Mouse (Mus musculus) layer of hippocampus, postnatal 36 days (tissue): ENCODE data around the gene Selplg. TPM values are rescaled to one million over a fixed set of nuclear protein-coding genes. Genes with fewer than 3 reads are reported as not detected.
"Not testable (repeated sequence)": the region's sequence is repeated elsewhere in the genome, so short reads cannot be mapped to it uniquely, and the experiment has no call there.

ENCODE experiments used
- DNase-seq, 2 experiments: peaks; one replicate each; pipeline ENCODE4 v3.0.0; 2022
- total RNA-seq, 2 experiments: library from RNA; stranded (reverse); gene quantifications; 2 replicates each; pipeline ENCODE4 v1.2.3; 2021

The Selplg gene
- total RNA-seq, 2 experiments from 2014 or later: 30.2 to 30.3 TPM

- DNase-seq: no peak
Observed at GRCm38 (mm10) chr5:113790453-113791196, 41.8 kb downstream of the Selplg start.

- DNase-seq: no peak
Observed at GRCm38 (mm10) chr5:113789075-113789788, 43.2 kb downstream of the Selplg start.

- DNase-seq: no peak
Observed at GRCm38 (mm10) chr5:113788645-113789044, 43.8 kb downstream of the Selplg start.

GRCm38 (mm10) chr5:113786985-113787384, 45.5 kb downstream of the Selplg start:
- no peak for DNase-seq

DNA sequence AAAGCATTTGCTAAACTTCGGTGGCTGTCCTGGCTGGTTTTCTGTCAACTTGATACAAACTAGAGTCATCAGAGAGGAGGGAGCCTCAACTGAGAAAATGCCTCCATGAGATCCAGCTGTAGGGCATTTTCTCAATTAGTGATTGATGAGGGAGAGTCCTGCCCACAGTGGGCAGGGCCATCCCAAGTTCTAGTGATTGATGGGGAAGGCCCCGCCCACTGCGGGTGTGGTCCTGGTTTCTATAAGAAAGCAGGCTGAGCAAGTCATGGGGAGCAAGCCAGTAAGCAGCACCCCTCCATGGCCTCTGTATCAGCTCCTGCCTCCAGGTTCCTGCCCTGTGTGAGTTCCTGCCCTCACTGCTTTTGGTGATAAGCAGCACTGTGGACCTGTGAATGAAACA, 48.3 kb downstream of the Selplg start:
- DNase-seq: not testable (repeated sequence)

GRCm38 (mm10) chr5:113783581-113784001, 48.9 kb downstream of the Selplg start:
- no peak for DNase-seq

- DNase-seq: no peak
Observed at GRCm38 (mm10) chr5:113782624-113783023, 49.8 kb downstream of the Selplg start.

DNA sequence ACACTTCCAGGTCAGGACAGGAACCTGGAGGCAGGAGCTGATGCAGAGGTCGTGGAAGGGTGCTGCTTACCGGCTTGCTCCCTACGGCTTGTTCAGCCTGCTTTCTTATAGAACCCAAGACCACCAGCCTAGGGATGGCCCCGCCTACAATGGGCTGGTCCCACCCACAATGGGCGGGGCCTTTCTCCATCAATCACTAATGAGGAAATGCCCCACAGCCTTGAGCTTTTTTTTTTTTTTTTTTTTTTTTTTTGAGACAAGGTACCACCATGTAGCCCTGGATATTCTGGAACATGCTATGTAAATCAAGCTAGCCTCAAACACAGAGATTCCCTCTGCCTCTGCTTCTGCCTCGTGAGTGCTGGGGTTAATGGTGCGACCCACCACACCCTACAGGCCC, 50.6 kb downstream of the Selplg start:
- no peak for DNase-seq

DNA sequence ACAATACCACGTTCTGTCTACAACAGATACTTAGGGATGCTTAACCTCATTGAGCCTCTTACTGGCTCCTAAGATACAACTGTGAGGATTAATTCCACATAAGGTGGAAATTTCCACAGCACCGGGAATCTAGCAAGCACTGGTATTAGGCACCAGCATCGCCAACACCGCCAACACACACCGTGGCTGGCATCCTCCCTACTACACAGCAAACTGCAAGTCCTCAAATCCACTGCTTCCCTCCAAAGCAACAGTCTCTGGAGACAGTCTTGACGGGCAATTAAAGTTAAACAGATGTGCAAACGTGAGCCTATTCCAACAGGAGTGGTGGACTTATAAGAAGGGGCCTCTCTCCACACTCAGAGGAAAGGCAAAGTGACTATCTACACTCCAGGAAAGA, 51.2 kb downstream of the Selplg start:
- no peak for DNase-seq

- DNase-seq: no peak
Observed at GRCm38 (mm10) chr5:113780763-113781162, 51.7 kb downstream of the Selplg start.

- DNase-seq: no peak
Observed at GRCm38 (mm10) chr5:113780082-113780752, 52.2 kb downstream of the Selplg start.

DNA sequence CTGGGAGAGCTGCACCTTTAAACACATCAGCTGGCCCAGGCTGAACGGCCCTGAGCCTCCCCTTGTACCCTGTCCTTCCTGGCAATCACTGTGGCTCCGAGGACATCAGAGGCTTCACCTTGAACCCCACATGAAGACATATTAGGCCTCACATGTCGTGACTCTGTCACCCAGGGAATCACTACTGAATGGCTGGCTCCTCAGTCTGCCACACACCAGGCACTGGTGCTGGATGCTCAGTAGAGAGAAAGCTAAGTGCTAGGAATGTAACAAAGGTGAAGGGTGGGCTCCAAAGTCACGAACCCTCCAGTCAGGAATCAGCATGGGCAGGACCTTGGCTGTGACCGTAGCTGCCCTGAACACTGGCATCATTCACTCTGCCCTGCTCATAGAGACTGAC, 52.9 kb downstream of the Selplg start:
- DNase-seq: no peak

DNA sequence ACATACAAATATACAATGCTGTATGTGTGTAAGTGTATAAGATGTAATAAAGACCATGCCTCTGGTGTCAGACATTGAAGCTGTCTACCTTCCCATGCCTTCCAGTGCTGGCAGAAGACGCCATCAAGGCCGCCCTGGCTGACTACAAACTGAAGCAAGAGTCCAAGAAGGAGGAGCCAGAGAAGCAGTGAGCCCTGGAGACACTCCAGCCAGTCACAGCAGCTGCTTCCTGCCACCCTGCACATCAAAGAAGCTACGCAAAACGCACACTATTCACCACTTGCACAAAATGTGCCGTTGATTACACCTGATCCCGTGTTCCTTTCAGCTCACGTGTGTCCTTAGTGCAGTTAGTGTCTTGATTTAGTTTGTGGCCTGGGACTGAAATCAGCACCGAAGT, 54.7 kb downstream of the Selplg start:
- DNase-seq: not testable (repeated sequence)

DNA sequence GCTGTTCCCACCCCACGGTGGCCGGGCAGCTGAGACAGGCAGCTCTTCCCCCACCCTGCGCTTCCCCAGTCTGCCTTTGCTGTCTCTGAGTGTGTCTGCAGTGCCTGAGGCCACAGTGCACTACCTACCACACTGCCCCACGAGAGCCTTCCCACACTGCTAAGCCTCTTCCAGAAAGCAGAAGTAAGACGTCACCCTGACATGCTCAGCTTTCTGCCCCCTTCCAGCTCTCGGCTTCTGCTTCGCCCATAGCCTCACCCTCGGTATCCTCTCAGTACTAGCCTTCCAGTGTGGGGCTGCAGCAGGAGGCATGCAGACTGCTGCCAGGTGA, 55.6 kb downstream of the Selplg start:
- DNase-seq: no peak

DNA sequence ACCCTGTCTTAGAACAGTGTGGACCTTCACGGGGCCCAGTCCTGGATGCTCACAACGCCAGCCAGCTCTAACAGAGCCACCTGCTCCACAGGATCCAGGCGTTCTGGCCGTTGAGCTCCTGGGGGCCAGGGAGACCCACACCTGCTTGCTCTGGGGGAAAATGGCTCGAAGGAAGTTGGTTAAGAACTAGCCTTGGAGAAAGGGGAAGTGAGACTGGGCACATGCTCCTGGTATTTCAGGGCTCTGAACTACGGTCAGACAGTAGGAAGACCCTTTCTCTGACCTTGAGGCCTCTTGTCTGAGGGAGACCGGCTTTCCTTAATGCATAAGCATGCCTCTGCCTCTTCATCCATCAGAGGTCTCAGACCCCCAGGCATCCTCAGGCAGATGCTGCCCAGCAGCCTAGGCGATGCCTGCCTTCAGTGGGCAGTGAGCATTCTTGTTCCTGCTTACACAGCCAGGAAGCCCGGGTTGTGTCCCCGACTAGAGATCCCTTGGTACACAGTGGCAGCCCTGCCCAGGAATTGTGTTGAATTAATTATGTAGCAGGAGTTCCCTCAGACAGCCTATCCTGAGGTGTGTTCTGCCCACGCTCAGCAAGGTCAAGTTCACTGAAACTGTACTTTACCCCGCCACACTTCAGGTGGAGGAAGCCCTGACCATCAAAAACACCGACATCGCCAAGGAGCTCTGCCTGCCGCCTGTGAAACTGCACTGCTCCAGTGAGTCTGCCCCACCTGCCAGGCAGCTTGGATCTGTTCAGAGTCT, 56.1 kb downstream of the Selplg start:
- no peak for DNase-seq

- DNase-seq: no peak
Observed at GRCm38 (mm10) chr5:113775585-113775984, 56.9 kb downstream of the Selplg start.

DNA sequence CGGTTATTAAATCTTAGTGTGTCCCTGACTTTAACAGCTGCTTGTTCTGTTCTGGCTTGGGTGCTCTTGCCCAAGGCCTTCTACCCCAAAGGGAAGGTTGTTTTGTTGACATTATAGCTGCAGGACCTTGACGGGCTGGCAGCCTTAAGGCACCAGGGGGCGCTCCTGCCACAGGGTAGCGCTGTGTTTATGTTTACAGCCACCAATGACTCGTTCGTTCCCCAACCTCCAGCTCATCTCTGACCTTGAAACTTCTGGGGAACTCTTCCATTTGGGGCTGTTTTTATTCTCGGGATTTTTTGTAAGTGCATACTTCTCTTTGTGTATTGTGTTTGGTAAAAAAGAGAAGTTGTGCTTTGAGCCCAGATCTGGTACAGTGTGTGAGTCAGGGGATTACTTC, 58.8 kb downstream of the Selplg start:
- DNase-seq: peak; percentile 83 to 86

- no peak for DNase-seq
Observed at GRCm38 (mm10) chr5:113772905-113773519, 59.4 kb downstream of the Selplg start.

- DNase-seq: peak; percentile 92 to 93
Observed at GRCm38 (mm10) chr5:113772450-113772895, 60.0 kb downstream of the Selplg start, which contains the start of the genes Sart3 and Iscu. TSS of gene Sart3 (minus strand) at chr5:113772510. TSS of gene Iscu (plus strand) at chr5:113772748.

- DNase-seq: peak; percentile 88 to 89
Observed at GRCm38 (mm10) chr5:113771213-113772162, 61.0 kb downstream of the Selplg start.

DNA sequence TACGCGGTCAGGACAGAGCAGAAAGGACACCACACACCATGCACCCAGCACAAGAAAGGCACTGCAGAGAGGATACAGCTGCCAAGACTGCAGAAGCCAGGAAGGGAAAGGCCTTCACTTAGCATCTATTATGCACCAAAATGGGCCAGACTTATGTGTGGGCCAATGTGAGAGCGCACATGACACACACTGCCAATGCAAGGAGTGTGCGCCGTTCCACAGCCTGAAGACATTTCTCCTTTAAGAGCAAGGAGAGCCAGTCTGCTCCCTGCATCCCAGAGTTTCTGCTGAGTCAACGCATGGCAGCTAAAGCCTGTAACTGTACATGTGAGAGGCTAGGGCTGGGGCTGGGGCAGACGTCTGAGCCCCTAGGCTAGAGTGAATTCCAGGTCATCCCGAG, 63.6 kb downstream of the Selplg start:
- no peak for DNase-seq
